Mouse (Mus musculus) testis, adult 2 months (tissue): ENCODE measurements around the gene Gm10310.

Source experiments
- CTCF ChIP-seq: fragments of 200-500 bp; IDR thresholded peaks from 2 replicates; pipeline ENCODE4 v1.5.1; 2012; ENCODE audit warnings: low read depth, mild to moderate bottlenecking, inconsistent platforms, low read length, moderate library complexity; ENCODE audit not compliant: control insufficient read depth, insufficient read depth, insufficient replicate concordance
- POLR2A ChIP-seq: fragments of 200-500 bp; IDR thresholded peaks from 2 replicates; pipeline ENCODE4 v1.6.1; 2012; ENCODE audit warnings: low read depth, mild to moderate bottlenecking, inconsistent platforms, low read length, moderate library complexity; ENCODE audit not compliant: control insufficient read depth

DNA sequence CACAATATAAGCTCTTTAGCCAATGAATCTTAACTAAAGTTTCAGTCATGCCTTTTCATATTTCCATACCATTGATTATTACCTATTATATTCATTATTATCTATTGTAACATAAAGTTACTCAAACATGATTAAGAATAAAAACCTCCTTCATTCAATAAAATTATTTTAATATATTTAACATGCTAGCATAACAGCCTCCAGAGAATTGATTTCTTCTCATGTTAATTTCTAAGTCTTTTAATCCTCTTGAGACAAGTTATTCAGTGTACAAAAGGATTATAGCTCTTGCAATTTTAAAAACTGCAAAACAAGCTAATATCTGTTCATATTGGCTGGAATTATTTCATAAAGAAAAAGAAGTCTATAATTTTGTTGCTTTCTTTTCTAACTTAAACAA, 45.2 kb upstream of the Gm10310 start, which contains the start of gene Olfr821:
- TF ChIP-seq POLR2A: no peak
- no peak for TF ChIP-seq CTCF
